Mouse (Mus musculus) megakaryocyte, embryonic 14.5 days (primary cell): ENCODE data around the gene Gsn. TPM values are rescaled to one million over a fixed set of nuclear protein-coding genes. Genes with fewer than 3 reads are reported as not detected.

Experiments
- H3K27me3 ChIP-seq: replicated peaks from 2 replicates; pipeline ENCODE3; 2012; ENCODE audit warnings: inconsistent platforms
- H3K36me3 ChIP-seq: replicated peaks from 2 replicates; pipeline ENCODE3; 2012; ENCODE audit warnings: low read length, inconsistent platforms, mixed read lengths
- H3K4me1 ChIP-seq: 2 replicates; pipeline ENCODE4 v1.6.1; 2012; ENCODE audit warnings: inconsistent platforms
- H3K4me3 ChIP-seq: replicated peaks from 2 replicates; pipeline ENCODE3; 2012; ENCODE audit warnings: moderate library complexity, mild to moderate bottlenecking, inconsistent platforms
- H3K9me3 ChIP-seq: 2 replicates; pipeline ENCODE4 v1.6.1; 2012; ENCODE audit warnings: inconsistent platforms
- FLI1 ChIP-seq: IDR thresholded peaks from 2 replicates; pipeline ENCODE4 v1.6.1; 2012; ENCODE audit warnings: low read length, inconsistent platforms, mixed read lengths
- GATA1 ChIP-seq: IDR thresholded peaks from 3 replicates; pipeline ENCODE4 v1.6.1; 2012; ENCODE audit warnings: mixed read lengths, low read length, inconsistent platforms, borderline replicate concordance
- polyA plus RNA-seq: library from polyadenylated mRNA; stranded (reverse); fragments of >175 nt; gene quantifications from 2 replicates; pipeline ENCODE4 v1.2.3, GENCODE M21; 2012; ENCODE audit warnings: low replicate concordance; ENCODE audit not compliant: insufficient read depth

Gene Gsn
- polyA plus RNA-seq, 1 experiment, result 422 TPM

- H3K9me3 ChIP-seq, result no peaks in the 10 kb centered on the region
- H3K4me3 ChIP-seq, result peak overlapping the region; percentile 4
- peaks cover 85% of the 10 kb centered on the region for H3K36me3 ChIP-seq
- TF ChIP-seq GATA1, result no peak
- TF ChIP-seq FLI1, result no peak
- peaks cover 17% of the 10 kb centered on the region for H3K27me3 ChIP-seq
- peaks cover 94% of the 10 kb centered on the region for H3K4me1 ChIP-seq
Observed at GRCm38 (mm10) chr2:35277686-35278085, 21.5 kb downstream of the Gsn start.

- peaks cover 85% of the 10 kb centered on the region for H3K36me3 ChIP-seq
- H3K4me3 ChIP-seq, result peak overlapping the region; percentile 42
- no peaks in the 10 kb centered on the region for H3K9me3 ChIP-seq
- H3K4me1 ChIP-seq, result peaks cover 94% of the 10 kb centered on the region
- H3K27me3 ChIP-seq, result peaks cover 17% of the 10 kb centered on the region
- TF ChIP-seq FLI1 (no peak), GATA1 (no peak)
Observed at GRCm38 (mm10) chr2:35278371-35279210, 22.4 kb downstream of the Gsn start.

GRCm38 (mm10) chr2:35280001-35280400 is 23.8 kb downstream of the Gsn start:
- no peaks in the 10 kb centered on the region for H3K9me3 ChIP-seq
- H3K27me3 ChIP-seq, result peaks cover 20% of the 10 kb centered on the region

GRCm38 (mm10) chr2:35282214-35282613 is 26.0 kb downstream of the Gsn start:
- Histone ChIP-seq H3K4me3 (peak overlapping the region; percentile 91), H3K27me3 (peaks cover 24% of the 10 kb centered on the region), H3K36me3 (peaks cover 90% of the 10 kb centered on the region), H3K4me1 (peaks cover 70% of the 10 kb centered on the region), H3K9me3 (no peaks in the 10 kb centered on the region)
- no peak for TF ChIP-seq GATA1
- no peak for TF ChIP-seq FLI1

More at GRCm38 (mm10) chr2:35280001-35280400, 23.8 kb downstream of the Gsn start:
- Histone ChIP-seq H3K4me3 (no peak overlapping the region), H3K4me1 (peaks cover 86% of the 10 kb centered on the region), H3K36me3 (peaks cover 85% of the 10 kb centered on the region)
- TF ChIP-seq FLI1 (no peak), GATA1 (no peak)

GRCm38 (mm10) chr2:35283997-35284396 is 27.8 kb downstream of the Gsn start:
- peaks cover 85% of the 10 kb centered on the region for H3K36me3 ChIP-seq
- TF ChIP-seq GATA1 (no peak), FLI1 (no peak)
- peak overlapping the region; percentile 0 for H3K4me3 ChIP-seq
- H3K27me3 ChIP-seq, result peaks cover 22% of the 10 kb centered on the region
- H3K4me1 ChIP-seq, result peaks cover 57% of the 10 kb centered on the region
- no peaks in the 10 kb centered on the region for H3K9me3 ChIP-seq

- TF ChIP-seq FLI1 (no peak), GATA1 (no peak)
- H3K4me1 ChIP-seq, result peaks cover 52% of the 10 kb centered on the region
- H3K36me3 ChIP-seq, result peaks cover 85% of the 10 kb centered on the region
- H3K27me3 ChIP-seq, result peaks cover 20% of the 10 kb centered on the region
- no peak overlapping the region for H3K4me3 ChIP-seq
- no peaks in the 10 kb centered on the region for H3K9me3 ChIP-seq
Observed at GRCm38 (mm10) chr2:35285209-35285608, 29.0 kb downstream of the Gsn start.

- no peak for TF ChIP-seq FLI1
- TF ChIP-seq GATA1, result no peak
- Histone ChIP-seq H3K27me3 (peaks cover 10% of the 10 kb centered on the region), H3K4me1 (peaks cover 39% of the 10 kb centered on the region), H3K4me3 (no peak overlapping the region), H3K36me3 (peaks cover 90% of the 10 kb centered on the region), H3K9me3 (no peaks in the 10 kb centered on the region)
Observed at GRCm38 (mm10) chr2:35287017-35287620, 30.9 kb downstream of the Gsn start.

- Histone ChIP-seq H3K36me3 (peaks cover 95% of the 10 kb centered on the region), H3K4me1 (peaks cover 27% of the 10 kb centered on the region), H3K9me3 (no peaks in the 10 kb centered on the region), H3K4me3 (no peak overlapping the region), H3K27me3 (peaks cover 7% of the 10 kb centered on the region)
- TF ChIP-seq FLI1 (no peak), GATA1 (0 out of 3 replicates have a peak, but pooled peaks have one; percentile 50)
Observed at GRCm38 (mm10) chr2:35288758-35289635, 32.8 kb downstream of the Gsn start.

- Histone ChIP-seq H3K27me3 (no peaks in the 10 kb centered on the region), H3K36me3 (peaks cover 95% of the 10 kb centered on the region), H3K9me3 (no peaks in the 10 kb centered on the region), H3K4me1 (peaks cover 28% of the 10 kb centered on the region), H3K4me3 (no peak overlapping the region)
- TF ChIP-seq GATA1, result no peak
- no peak for TF ChIP-seq FLI1
Observed at GRCm38 (mm10) chr2:35291856-35292255, 35.7 kb downstream of the Gsn start.
